Mouse (Mus musculus) heart, embryonic 12.5 days (tissue): ENCODE data around the gene Mphosph9. TPM values are rescaled to one million over a fixed set of nuclear protein-coding genes. Genes with fewer than 3 reads are reported as not detected.
"Not testable (repeated sequence)": the region's sequence is repeated elsewhere in the genome, so short reads cannot be mapped to it uniquely, and the experiment has no call there.

Experiments used
- ATAC-seq: fragments of 200-750 bp; cut with Nextera tagmentation; 2 replicates; pipeline ENCODE4 v1.8.0; 2017; ENCODE audit warnings: moderate TSS enrichment, moderate library complexity; ENCODE audit not compliant: insufficient number of reproducible peaks, low FRiP score
- H3K27ac ChIP-seq: fragments of 300-500 bp; sonication (generic); 2 replicates; pipeline ENCODE4 v1.5.1; 2016; ENCODE audit warnings: mild to moderate bottlenecking, moderate library complexity; ENCODE audit not compliant: poor library complexity, severe bottlenecking
- H3K27me3 ChIP-seq: fragments of 300-500 bp; sonication (generic); replicated peaks from 2 replicates; pipeline ENCODE4 v1.6.1; 2016; ENCODE audit warnings: mild to moderate bottlenecking, moderate library complexity
- H3K36me3 ChIP-seq: fragments of 300-500 bp; sonication (generic); 2 replicates; pipeline ENCODE4 v1.6.1; 2016; ENCODE audit warnings: mild to moderate bottlenecking, moderate library complexity
- H3K4me1 ChIP-seq: fragments of 300-500 bp; sonication (generic); replicated peaks from 2 replicates; pipeline ENCODE4 v1.6.1; 2016; ENCODE audit warnings: mild to moderate bottlenecking
- H3K4me2 ChIP-seq: fragments of 300-500 bp; sonication (generic); 2 replicates; pipeline ENCODE4 v1.6.1; 2016; ENCODE audit warnings: mild to moderate bottlenecking, moderate library complexity
- H3K4me3 ChIP-seq: fragments of 300-500 bp; sonication (generic); 2 replicates; pipeline ENCODE4 v1.5.1; 2016; ENCODE audit warnings: mild to moderate bottlenecking
- H3K9ac ChIP-seq: fragments of 300-500 bp; sonication (generic); 2 replicates; pipeline ENCODE4 v1.6.1; 2016; ENCODE audit warnings: mild to moderate bottlenecking, moderate library complexity
- H3K9me3 ChIP-seq: fragments of 300-500 bp; sonication (generic); replicated peaks from 2 replicates; pipeline ENCODE4 v1.6.1; 2016; ENCODE audit warnings: mild to moderate bottlenecking, moderate library complexity
- WGBS: fragments of 180-500 bp; shearing (Covaris S2); methylation state at CpG from one replicate; pipeline ENCODE4 v1.1.7; 2016; 5-methylcytosine and 5-hydroxymethylcytosine counted together
- polyA plus RNA-seq: library from polyadenylated mRNA; unstranded; fragments of >200 nt; fragmentation: Nextera tagmentation; extraction: Ambion mirVana; gene quantifications from 2 replicates; pipeline ENCODE4 v1.2.1, GENCODE M21; 2016

Gene Mphosph9
- polyA plus RNA-seq, 1 experiment from 2014 or later, result 13.4 TPM

GRCm38 (mm10) chr5:124302853-124303252, 24.9 kb downstream of the Mphosph9 start:
- not testable (repeated sequence) for H3K4me3 ChIP-seq, H3K4me2 ChIP-seq, H3K4me1 ChIP-seq, ATAC-seq, H3K9ac ChIP-seq, H3K9me3 ChIP-seq, H3K27me3 ChIP-seq, H3K27ac ChIP-seq
- peaks cover 63% of the 10 kb centered on the region for H3K36me3 ChIP-seq
- WGBS, result 94% methylated on average over 6 of the region's 6 CpGs

DNA sequence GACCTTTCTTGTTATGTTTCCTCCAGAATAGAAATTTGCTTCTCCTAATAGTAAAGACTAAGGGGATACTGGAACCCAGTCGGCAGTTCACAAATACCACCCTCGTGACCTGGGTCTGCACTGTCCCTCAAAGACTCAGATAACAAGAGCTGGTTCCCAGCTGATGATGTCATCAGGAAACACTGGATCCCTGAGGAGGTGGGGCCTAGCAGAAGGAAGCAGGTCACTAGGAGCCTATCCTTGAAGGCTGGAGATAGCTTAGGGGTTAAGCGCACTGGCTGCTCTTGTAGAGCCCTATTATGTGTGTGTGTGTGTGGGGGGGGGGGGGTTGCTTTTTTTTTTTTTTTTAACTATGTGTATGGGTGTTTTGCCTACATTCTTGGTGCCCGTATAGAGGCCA, 27.6 kb downstream of the Mphosph9 start:
- peak overlapping the region; percentile 57 for H3K27ac ChIP-seq

GRCm38 (mm10) chr5:124299307-124299706, 28.5 kb downstream of the Mphosph9 start:
- WGBS, result 62% methylated on average over 4 of the region's 4 CpGs
- H3K4me3 ChIP-seq, H3K27me3 ChIP-seq, H3K27ac ChIP-seq, H3K9ac ChIP-seq, ATAC-seq, H3K4me2 ChIP-seq, H3K9me3 ChIP-seq: not testable (repeated sequence)
- Histone ChIP-seq H3K4me1 (peaks cover 10% of the 10 kb centered on the region), H3K36me3 (peaks cover 59% of the 10 kb centered on the region)

More for the DNA sequence above, 27.6 kb downstream of the Mphosph9 start:
- Histone ChIP-seq H3K4me3 (no peak overlapping the region), H3K36me3 (peaks cover 56% of the 10 kb centered on the region), H3K9me3 (no peaks in the 10 kb centered on the region), H3K4me2 (no peak overlapping the region; the same call in 1 of the 2 replicates), H3K4me1 (peaks cover 9% of the 10 kb centered on the region), H3K27me3 (no peaks in the 10 kb centered on the region), H3K9ac (no peak overlapping the region)
- 35% methylated on average over 4 of the region's 4 CpGs for WGBS
- ATAC-seq, result peak; percentile 57; the same call in 1 of the 2 replicates

DNA sequence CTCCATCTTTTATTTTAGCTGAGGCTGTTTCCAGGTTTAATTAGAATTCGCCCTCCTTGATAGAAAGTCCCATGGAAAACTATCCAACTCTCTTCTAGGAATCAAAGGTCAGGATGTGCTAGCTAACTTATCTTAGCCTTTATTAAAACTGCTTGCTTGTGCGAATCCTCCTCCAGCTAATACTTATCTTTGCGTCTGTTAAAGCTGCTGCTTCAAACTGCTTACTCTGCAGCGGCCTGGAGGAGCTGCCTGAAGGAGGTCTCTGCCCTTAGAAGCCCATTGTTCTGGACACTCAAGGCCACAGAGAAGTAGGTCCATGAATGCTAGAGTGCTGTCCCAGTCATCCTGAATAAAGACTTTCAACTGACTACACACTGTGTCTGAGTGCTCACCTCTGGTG, 31.3 kb downstream of the Mphosph9 start:
- no peak for ATAC-seq
- peaks cover 67% of the 10 kb centered on the region for H3K36me3 ChIP-seq

DNA sequence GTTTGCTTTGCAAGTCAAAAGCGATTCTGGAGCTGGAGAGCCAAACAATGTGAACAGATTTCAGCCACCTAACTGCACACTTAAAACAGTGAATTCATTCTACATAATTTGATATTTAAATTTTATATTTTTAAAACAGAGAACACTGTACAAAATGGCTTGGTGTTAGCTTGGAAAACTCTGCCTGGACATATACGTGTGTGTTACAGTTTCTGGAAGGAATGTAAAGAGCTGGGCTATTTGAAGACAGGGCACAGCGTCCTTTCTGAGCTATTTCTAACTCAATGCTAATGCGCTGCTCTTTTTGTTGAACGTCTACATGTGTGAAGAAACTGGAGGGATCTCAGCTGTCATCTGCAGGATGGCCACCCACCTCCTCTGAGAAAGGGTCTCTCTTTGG, 33.8 kb downstream of the Mphosph9 start:
- Histone ChIP-seq H3K27me3 (no peaks in the 10 kb centered on the region), H3K36me3 (peaks cover 86% of the 10 kb centered on the region), H3K4me1 (peaks cover 3% of the 10 kb centered on the region; the same call in 1 of the 2 replicates), H3K27ac (peak overlapping the region; percentile 59; the same call in 1 of the 2 replicates), H3K4me3 (no peak overlapping the region), H3K9ac (no peak overlapping the region), H3K4me2 (no peak overlapping the region), H3K9me3 (no peaks in the 10 kb centered on the region)
- no peak for ATAC-seq
- WGBS, result 79% methylated on average over 5 of the region's 5 CpGs

More for the DNA sequence above, 31.3 kb downstream of the Mphosph9 start:
- no peak overlapping the region for H3K9ac ChIP-seq
- H3K4me1 ChIP-seq, result peaks cover 12% of the 10 kb centered on the region
- H3K27me3 ChIP-seq, result no peaks in the 10 kb centered on the region
- no peak overlapping the region for H3K4me2 ChIP-seq
- H3K9me3 ChIP-seq, result no peaks in the 10 kb centered on the region
- no peak overlapping the region for H3K27ac ChIP-seq
- no peak overlapping the region for H3K4me3 ChIP-seq
- WGBS, result 81% methylated on average over 4 of the region's 4 CpGs

DNA sequence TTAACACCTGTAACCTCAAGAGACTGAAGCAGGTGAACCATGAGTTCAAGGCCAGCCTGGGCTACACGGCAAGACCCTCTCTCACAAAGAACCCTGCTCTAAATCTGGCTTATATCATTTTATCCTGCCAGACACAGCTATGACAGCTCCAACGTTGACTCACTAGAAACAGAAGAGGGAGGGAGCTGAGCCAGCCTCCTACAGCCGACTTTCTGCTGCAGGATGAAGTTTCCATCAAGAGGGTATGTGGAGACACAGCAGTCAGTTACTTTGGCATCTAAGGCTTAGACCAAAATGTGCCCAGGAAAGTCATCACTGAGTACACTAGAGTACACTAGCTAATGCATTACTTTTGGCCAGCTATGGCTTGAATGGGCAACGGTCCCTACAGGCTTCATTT, 37.6 kb downstream of the Mphosph9 start:
- H3K27me3 ChIP-seq, result no peaks in the 10 kb centered on the region
- 82% methylated on average over 4 of the region's 4 CpGs for WGBS
- no peak overlapping the region for H3K9ac ChIP-seq
- H3K9me3 ChIP-seq, result peaks cover 3% of the 10 kb centered on the region
- H3K4me1 ChIP-seq, result peaks cover 3% of the 10 kb centered on the region; the same call in 1 of the 2 replicates
- H3K4me2 ChIP-seq, result no peak overlapping the region
- no peak for ATAC-seq
- no peak overlapping the region for H3K4me3 ChIP-seq
- no peak overlapping the region for H3K27ac ChIP-seq
- peaks cover 87% of the 10 kb centered on the region for H3K36me3 ChIP-seq

DNA sequence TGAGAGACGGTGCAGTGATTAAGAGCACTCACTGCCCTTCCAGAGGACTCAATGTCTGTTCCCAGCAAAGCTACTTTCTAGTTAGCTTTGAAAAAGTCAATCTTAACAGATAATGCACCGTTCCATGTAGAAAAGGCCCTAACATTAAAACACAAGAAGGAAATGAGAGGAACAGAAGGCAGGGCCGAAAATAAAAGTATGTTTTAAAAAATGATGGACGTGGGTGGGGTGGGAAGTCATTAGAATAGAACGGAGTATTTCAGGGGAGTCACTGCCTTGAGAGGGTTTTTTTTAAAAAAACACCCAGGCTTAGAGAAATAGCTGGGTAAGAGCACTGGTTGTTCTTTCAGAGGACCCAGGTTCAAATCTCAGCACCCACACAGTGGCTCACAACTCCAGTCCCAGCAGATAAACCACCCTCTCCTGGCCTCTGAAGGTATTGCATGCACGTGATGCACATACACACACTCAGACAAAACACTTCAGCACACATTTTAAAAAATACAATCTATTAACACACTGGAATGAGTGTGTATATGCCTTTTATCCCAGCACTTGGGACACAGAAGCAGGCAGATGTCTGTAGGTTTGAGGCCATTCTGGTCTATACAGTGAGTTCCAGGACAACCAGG, 40.0 kb downstream of the Mphosph9 start:
- Histone ChIP-seq H3K36me3 (peaks cover 82% of the 10 kb centered on the region), H3K4me2 (no peak overlapping the region), H3K27me3 (no peaks in the 10 kb centered on the region), H3K27ac (no peak overlapping the region), H3K4me1 (no peaks in the 10 kb centered on the region), H3K9me3 (peaks cover 3% of the 10 kb centered on the region), H3K4me3 (no peak overlapping the region), H3K9ac (no peak overlapping the region)
- WGBS, result 97% methylated on average over 6 of the region's 6 CpGs
- no peak for ATAC-seq

DNA sequence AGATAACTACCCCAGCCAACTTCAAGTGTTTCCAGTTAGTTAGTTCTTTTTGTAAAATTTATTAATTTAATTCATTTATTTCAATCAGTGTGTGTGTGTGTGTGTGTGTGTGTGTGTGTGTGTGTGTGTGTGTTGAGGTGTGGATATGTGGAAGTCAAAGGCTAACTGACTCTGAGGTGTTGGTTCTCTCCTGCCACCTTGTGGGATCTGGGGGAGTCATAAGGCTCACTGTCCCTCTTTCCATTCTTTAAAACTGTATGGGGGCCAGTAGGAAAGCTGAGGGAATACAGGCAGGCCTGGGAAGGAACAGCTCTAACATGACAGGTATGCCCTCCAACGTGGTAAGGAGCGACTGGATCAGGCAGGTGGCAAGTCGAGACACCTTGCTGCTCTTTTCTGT, 43.4 kb downstream of the Mphosph9 start:
- peaks cover 3% of the 10 kb centered on the region for H3K9me3 ChIP-seq
- no peak overlapping the region for H3K4me2 ChIP-seq
- H3K4me1 ChIP-seq, result no peaks in the 10 kb centered on the region
- no peak for ATAC-seq
- no peak overlapping the region for H3K4me3 ChIP-seq
- H3K36me3 ChIP-seq, result peaks cover 82% of the 10 kb centered on the region
- H3K27me3 ChIP-seq, result no peaks in the 10 kb centered on the region
- 62% methylated on average over 3 of the region's 3 CpGs for WGBS
- no peak overlapping the region for H3K27ac ChIP-seq
- H3K9ac ChIP-seq, result no peak overlapping the region

- H3K4me3 ChIP-seq, result no peak overlapping the region
- peaks cover 81% of the 10 kb centered on the region for H3K36me3 ChIP-seq
- no peaks in the 10 kb centered on the region for H3K27me3 ChIP-seq
- no peak for ATAC-seq
- H3K9ac ChIP-seq, result no peak overlapping the region
- no peak overlapping the region for H3K4me2 ChIP-seq
- WGBS, result 78% methylated on average over 2 of the region's 2 CpGs
- H3K9me3 ChIP-seq, result peaks cover 1% of the 10 kb centered on the region
- H3K4me1 ChIP-seq, result no peaks in the 10 kb centered on the region
- no peak overlapping the region for H3K27ac ChIP-seq
Measured at GRCm38 (mm10) chr5:124282854-124283253, 44.9 kb downstream of the Mphosph9 start.

DNA sequence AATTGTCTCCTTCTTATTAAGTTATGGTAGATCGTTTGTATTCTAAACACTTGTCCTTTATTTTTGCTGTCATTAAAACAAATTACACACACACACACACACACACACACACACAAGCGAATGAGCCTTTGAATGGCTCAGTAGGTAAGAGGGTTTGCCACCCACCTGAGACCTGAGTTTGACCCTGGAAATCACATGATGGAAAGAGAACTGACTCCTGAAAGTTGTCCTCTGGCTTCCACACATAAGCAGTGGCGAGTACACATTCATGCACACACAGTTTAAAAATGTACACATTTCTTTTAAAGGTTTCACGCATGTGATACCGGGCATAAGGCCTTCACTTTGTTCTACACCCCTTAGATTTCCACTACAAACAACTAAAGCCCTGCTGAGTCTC, 57.5 kb downstream of the Mphosph9 start:
- Histone ChIP-seq H3K4me2 (no peak overlapping the region), H3K9ac (no peak overlapping the region), H3K4me3 (no peak overlapping the region), H3K27ac (no peak overlapping the region), H3K9me3 (peaks cover 9% of the 10 kb centered on the region; the same call in 1 of the 2 replicates), H3K36me3 (peaks cover 33% of the 10 kb centered on the region), H3K4me1 (peaks cover 33% of the 10 kb centered on the region), H3K27me3 (no peaks in the 10 kb centered on the region)
- no peak for ATAC-seq
- WGBS, result 90% methylated on average over 5 of the region's 5 CpGs

DNA sequence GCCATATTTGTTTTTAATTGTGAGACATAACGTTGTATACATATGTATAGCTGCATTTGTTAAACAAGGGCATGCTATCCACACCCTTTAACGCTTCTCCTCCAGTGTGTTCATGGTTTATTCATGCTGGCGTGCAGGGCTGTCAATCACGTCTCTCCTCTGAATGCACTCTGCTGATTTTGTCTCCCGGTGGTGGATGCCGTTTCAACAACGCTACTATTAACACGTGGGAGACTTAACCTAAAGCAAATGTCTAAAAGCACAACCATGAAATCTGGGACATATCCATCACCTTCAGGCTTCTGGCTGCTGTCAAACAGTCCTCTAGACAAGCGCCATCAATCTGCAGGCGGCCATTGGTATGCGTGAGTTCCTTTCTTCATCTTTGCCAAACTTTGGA, 58.1 kb downstream of the Mphosph9 start:
- no peak overlapping the region for H3K9ac ChIP-seq
- ATAC-seq, result no peak
- no peaks in the 10 kb centered on the region for H3K27me3 ChIP-seq
- H3K9me3 ChIP-seq, result peaks cover 9% of the 10 kb centered on the region; the same call in 1 of the 2 replicates
- H3K4me3 ChIP-seq, result no peak overlapping the region
- WGBS, result 63% methylated on average over 11 of the region's 11 CpGs
- H3K36me3 ChIP-seq, result peaks cover 33% of the 10 kb centered on the region
- H3K4me2 ChIP-seq, result no peak overlapping the region
- no peak overlapping the region for H3K27ac ChIP-seq
- H3K4me1 ChIP-seq, result peaks cover 33% of the 10 kb centered on the region

DNA sequence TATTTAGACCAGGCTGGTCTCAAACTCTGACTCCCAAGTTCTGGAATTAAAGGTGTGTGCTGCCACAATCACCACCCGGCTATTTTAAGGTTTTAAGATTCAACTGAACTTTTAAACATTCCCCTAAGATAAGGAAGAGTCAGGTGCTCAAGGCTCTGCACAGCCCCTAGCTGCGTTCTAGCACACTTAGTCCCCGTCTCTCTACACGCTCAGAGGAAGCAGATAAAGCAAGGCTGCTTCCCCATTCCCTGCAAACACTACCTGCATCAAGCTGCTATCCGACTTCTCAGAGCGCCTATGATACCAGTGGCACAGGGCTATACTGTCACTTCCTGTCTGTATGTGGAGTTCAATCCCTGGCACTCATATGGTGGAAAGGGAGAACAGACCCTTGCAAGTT, 60.1 kb downstream of the Mphosph9 start:
- 38% methylated on average over 6 of the region's 6 CpGs for WGBS
- Histone ChIP-seq H3K27ac (no peak overlapping the region), H3K27me3 (no peaks in the 10 kb centered on the region), H3K36me3 (peaks cover 43% of the 10 kb centered on the region), H3K4me1 (peaks cover 33% of the 10 kb centered on the region), H3K4me3 (no peak overlapping the region), H3K4me2 (no peak overlapping the region), H3K9ac (no peak overlapping the region), H3K9me3 (peaks cover 9% of the 10 kb centered on the region; the same call in 1 of the 2 replicates)
- no peak for ATAC-seq
